Mouse (Mus musculus) bone marrow macrophage, adult 2 months (primary cell): ENCODE results near the gene Nr4a1.

Experiments
- CTCF ChIP-seq: IDR thresholded peaks from 2 replicates; pipeline ENCODE4 v1.5.1; 2012; ENCODE audit warnings: low read depth, mild to moderate bottlenecking, low read length, moderate library complexity
- POLR2A ChIP-seq: IDR thresholded peaks from 2 replicates; pipeline ENCODE4 v1.6.1; 2012; ENCODE audit warnings: mild to moderate bottlenecking, low read depth, low read length, borderline replicate concordance

DNA sequence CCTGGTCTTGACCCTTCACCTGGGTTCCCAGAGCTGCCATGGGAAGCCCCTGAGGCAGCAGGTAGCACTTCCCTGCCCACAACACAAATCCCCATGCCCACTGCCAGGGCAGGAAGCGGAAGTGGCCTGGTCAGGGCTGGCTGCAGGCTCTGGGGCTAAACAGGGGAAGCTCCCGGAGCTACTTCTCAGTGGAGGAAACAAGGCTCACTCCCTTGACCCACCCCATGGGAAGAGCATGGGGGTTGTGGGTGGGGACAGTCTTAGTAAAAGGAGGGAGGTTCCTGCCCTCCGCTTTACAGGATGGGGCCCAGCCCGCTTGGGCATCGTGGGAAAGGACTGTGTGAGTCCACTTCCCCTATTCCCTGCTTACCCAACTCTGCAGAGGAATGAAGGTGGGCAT, 8.4 kb downstream of the Nr4a1 start:
- TF ChIP-seq POLR2A (no peak), CTCF (no peak)
